Mouse (Mus musculus) adrenal gland, adult 8-10 months (tissue): ENCODE data around the gene Psmb5. TPM values are rescaled to one million over a fixed set of nuclear protein-coding genes. Genes with fewer than 3 reads are reported as not detected.
"Not testable (repeated sequence)": the region's sequence is repeated elsewhere in the genome, so short reads cannot be mapped to it uniquely, and the experiment has no call there.

Experiments
- DNase-seq: peaks from one replicate; pipeline ENCODE4 v3.0.0; 2022
- total RNA-seq, 4 experiments: library from RNA; stranded (reverse); gene quantifications; 2 replicates each; pipeline ENCODE4 v1.2.4; 2022

Gene Psmb5
- total RNA-seq, 4 experiments from 2014 or later: 254 to 479 (median 341) TPM

- no peak for DNase-seq
Observed at GRCm38 (mm10) chr14:54630583-54631239, 12.9 kb upstream of the Psmb5 start.

DNA sequence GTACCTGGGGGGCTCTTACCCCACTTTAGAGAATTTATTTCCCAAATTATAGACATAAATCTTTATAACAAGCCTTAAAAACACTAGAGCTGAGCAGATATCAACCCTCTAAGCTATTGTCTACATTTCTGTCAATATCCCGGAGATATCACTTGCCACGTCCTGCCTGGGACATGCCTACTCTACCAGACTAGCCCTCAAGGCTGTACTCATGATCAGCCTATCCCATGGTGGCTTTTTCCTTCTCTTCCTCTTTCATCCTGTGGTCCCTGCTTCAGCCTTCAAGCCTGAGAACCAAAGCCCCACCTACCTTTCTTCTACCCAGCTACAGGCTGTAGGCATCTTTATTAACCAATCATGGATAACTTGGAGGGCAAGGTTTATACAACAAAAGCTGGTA lies 12.0 kb upstream of the Psmb5 start:
- DNase-seq: no peak

- no peak for DNase-seq
Observed at GRCm38 (mm10) chr14:54628103-54628502, 10.3 kb upstream of the Psmb5 start.

DNA sequence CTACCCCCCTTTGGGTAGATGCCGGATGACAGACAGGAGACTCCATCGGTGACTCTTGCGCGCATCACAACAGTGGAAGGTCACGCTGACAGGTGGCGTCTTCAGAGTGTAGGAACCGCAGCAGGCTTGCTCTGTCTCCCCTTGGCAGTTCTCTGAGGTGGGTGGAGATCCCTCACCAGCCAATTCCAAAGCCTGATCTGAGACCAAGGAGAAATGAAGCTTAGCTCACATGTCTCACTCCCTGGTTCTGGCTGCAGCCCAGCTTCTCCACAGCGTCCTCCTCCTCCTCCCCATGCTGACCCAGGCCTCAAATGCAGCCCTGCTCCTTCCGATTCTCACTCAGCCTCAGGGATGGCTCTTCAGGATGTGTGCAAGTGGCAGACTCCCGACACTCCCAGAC lies 7.2 kb upstream of the Psmb5 start:
- no peak for DNase-seq

- DNase-seq: no peak
Observed at GRCm38 (mm10) chr14:54623334-54623733, 5.5 kb upstream of the Psmb5 start.

DNA sequence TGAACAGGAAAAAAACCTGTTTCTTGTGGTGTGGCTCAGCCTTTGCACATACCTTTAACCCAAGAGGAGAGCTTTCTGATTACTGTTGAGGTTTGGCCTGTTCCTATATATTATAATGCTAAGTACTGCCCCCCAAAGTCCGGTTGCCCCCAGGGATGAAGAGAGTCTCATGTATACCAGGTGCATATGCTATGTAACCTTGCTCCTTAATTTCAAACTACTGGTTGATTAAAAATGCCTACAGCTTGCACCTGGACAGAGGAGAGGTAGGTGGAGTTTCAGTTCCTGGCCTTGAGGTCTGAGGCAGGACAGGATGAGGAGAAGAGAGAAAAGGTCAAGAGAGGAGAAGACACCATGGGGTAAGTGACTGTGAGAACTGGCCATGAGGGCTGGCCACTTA lies 3.3 kb upstream of the Psmb5 start, which contains the start of gene Psmb11:
TSS of gene Psmb11 (plus strand) at position 301 of the 400 bp plus-strand sequence.
- no peak for DNase-seq

GRCm38 (mm10) chr14:54617152-54617896 lies 498 bp downstream of the Psmb5 start:
- DNase-seq: no peak

DNA sequence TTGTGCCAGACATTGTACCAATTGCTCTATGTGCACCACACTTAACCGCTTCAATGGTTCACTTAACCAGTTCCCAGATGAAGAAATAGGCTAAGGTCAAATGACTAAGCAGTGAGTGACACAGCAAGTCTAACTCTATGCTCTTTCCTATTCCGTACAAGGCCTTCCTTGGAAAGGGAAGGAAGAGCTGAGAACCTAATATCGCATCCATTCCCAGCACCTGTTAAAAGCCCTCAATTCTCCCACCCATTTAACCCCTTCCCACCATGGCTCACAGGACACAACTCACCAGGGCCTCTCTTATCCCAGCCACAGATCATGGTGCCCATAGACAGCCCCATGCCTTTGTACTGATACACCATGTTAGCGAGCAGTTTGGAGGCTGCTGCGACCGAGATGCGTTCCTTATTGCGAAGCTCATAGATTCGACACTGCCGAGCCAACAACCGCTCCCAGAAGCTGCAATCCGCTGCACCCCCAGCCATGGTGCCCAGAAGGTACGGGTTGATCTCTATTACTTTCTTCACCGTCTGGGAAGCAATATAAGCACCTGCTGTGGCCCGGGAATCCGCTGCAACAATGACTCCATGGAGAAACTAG lies 1.5 kb downstream of the Psmb5 start:
- no peak for DNase-seq

DNA sequence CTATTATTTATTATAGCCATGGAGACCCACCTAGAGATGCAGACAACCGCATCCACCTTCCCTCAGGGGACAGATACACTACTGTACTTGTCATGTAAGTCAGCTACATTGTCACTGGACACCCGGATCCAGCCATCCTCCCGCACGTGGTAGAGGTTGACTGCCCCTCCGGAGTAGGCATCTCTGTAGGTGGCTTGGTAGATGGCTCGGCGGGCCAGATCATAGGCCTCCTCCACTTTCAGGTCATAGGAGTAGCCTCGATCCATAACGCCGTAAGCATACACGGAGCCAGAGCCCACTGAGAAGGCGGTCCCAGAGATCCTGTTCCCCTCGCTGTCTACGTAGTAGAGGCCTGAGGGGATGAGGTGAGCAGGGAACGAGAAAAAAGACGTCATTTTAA lies 3.7 kb downstream of the Psmb5 start:
- DNase-seq: not testable (repeated sequence)

DNA sequence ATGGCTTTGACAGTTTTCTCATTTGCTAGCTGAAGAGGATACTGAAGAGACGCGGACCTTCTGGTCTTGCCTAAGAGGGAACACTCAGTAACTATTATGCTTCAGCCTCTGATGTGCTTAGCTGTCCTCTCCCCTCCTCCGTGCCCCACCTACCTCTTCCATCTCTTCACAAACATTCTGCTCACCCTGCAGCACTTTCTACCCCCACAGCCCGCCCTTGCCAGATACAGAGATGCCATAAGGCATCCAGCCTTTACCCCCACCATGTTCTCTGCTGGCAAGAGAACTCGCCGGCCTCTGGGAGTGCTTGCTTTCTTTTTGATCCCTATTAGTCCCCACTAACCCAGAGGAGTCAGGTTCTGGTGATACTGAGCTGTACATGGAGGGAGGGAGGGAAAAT lies 7.2 kb downstream of the Psmb5 start:
- no peak for DNase-seq

DNA sequence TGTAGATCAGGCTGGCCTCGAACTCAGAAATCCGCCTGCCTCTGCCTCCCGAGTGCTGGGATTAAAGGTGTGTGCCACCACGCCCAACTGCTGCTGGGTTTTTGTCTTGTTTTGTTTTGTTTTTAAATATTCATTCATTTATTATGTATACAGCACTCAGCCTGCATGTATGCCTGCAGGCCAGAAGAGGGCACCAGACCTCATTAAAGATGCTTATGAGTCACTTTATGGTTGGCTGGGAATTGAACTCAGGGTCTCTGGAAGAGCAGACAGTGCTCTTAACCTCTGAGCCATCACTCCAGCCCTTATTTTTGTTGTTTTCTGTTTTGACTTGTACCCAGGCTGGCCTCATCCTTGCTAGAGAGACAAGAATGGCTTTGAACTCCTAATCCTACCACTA lies 7.9 kb downstream of the Psmb5 start:
- no peak for DNase-seq

- DNase-seq: no peak
Observed at GRCm38 (mm10) chr14:54609245-54609644, 8.6 kb downstream of the Psmb5 start.

GRCm38 (mm10) chr14:54607226-54607625 lies 10.6 kb downstream of the Psmb5 start:
- DNase-seq: no peak

- DNase-seq: peak; percentile 49
Observed at GRCm38 (mm10) chr14:54605752-54606321, 12.0 kb downstream of the Psmb5 start, which contains the start of gene 4931414P19Rik. 4931414P19Rik (minus strand) TSS chr14:54605993.

DNA sequence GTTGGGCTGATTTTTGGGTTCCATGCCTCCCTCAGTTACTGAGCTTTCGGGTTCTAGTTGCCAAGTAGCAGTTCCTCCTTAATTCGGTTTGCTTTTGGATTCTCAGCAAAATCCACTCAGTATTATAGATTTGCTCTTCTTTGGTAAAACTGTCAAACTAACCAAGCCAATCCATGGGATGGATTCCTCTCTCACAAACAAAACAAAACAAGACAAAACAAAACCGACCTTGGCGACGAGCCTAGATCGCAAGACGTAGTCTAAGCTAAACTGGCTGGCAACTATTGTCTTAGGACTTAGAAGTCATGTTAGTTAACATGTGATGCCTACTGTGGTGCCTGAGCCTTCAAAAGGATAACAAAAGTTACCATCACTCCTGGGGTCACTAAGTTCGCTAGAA lies 14.1 kb downstream of the Psmb5 start:
- DNase-seq: no peak

GRCm38 (mm10) chr14:54603038-54603654 lies 14.7 kb downstream of the Psmb5 start:
- peak; percentile 95 for DNase-seq

GRCm38 (mm10) chr14:54602613-54603012 lies 15.2 kb downstream of the Psmb5 start:
- DNase-seq: no peak

GRCm38 (mm10) chr14:54601601-54602000 lies 16.2 kb downstream of the Psmb5 start:
- no peak for DNase-seq

GRCm38 (mm10) chr14:54597084-54597483 lies 20.7 kb downstream of the Psmb5 start:
- no peak for DNase-seq

DNA sequence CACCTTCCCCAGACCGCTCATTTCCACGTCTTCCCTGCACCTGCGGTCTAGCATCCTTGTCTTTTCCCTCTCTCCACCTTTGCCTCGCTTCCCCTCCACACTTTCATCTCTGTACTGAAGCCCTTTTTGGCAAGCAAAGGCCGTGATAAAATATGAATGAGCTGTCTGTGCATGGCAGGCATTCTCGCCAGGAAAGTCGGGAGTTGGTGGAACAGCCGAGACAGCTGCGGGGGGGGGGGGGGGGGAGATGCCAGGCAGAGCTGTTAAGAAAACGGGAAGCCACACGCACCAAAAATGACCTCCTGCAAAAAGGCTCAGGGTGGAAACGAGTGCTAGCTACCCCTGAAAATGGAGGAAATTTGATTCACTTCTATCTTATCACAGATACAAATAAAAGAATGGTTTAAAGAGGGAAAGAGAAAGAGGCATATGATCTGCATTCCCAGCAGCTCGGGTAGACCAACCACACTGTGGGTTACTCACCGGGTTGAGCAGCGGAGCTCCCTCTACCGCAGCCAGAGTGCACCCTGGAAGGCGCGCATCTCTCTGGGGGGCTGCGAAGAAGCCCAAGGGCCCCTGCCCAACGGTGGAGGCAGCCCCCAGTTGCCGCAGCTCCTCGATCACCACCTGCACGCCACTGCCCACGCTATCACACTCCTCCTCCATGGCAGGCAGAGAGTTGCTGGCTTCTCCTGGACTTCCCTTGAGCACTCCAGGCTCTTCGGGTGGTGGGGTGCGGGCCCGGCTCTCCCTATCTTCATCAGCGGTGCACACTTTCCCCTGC lies 23.0 kb downstream of the Psmb5 start:
- DNase-seq: no peak

DNA sequence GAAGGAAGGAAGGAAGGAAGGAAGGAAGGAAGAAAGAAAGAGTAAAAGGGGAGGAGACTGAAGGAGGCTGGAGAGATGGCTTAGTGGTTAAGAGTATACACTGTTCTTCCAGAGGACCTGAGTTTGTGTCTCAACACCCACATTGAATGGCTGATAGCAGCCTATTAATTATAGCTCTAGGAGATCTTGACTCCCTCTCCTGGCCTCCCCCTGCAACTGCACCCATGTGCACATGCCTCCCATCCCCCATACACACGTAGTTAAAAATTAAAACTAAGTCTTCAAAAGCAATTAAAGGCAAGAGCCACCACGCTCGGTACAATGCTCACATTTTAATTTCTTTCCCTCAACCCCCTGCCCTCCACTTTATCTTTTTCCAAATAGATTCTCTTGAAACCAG lies 23.8 kb downstream of the Psmb5 start:
- DNase-seq: no peak
